Mouse (Mus musculus) gastrocnemius, postnatal 10 days (tissue): Measurements from ENCODE around the gene Ddit4. TPM values are rescaled to one million over a fixed set of nuclear protein-coding genes. Genes with fewer than 3 reads are reported as not detected.

Experiments
- DNase-seq: peaks from one replicate; pipeline ENCODE4 v3.0.0; 2021; ENCODE audit warnings: mixed read lengths
- total RNA-seq, 2 experiments: library from RNA; stranded (reverse); gene quantifications; 2 replicates each; pipeline ENCODE4 v1.2.3; 2021

The Ddit4 gene
- total RNA-seq, 2 experiments from 2014 or later: 14.2 to 39.1 TPM

DNA sequence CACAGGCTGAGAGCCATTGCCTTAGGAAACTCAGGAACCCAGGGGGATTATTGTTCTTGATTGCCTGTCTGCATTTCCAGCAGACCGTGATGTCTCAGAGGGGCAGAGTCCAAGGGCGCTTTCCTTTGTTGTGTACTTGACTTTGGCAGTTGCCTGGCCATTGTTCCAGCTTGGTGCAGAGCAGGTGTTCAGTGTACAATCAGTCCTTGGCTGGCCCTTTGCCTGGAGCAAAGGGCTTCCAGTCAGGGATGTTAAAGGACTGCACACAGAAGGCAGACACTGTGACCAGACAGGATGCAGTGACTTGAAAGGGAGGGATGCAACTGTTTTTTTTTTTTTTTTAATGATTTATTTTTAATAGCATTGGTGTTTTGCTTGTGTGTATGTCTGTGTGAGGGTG, 20.9 kb upstream of the Ddit4 start:
- no peak for DNase-seq

DNA sequence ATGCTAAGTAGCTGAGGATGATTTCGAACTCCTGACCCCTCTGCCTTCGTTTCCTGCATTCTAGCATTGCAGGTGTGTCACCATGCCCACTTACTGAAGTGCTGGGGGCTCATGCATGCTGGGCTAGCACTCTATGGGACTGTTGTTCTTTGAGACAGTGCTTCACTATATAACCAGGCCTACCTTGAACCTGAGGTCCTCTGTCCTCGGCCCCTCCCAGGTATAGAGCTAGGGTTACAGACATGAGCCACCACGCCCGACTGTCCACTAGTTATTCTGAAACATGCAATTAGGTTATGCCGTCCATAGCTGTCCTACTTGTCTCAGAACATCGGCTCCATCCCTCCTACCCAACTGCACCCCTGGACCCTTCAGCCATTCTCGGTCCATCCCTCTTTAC, 20.2 kb upstream of the Ddit4 start:
- DNase-seq: no peak

DNA sequence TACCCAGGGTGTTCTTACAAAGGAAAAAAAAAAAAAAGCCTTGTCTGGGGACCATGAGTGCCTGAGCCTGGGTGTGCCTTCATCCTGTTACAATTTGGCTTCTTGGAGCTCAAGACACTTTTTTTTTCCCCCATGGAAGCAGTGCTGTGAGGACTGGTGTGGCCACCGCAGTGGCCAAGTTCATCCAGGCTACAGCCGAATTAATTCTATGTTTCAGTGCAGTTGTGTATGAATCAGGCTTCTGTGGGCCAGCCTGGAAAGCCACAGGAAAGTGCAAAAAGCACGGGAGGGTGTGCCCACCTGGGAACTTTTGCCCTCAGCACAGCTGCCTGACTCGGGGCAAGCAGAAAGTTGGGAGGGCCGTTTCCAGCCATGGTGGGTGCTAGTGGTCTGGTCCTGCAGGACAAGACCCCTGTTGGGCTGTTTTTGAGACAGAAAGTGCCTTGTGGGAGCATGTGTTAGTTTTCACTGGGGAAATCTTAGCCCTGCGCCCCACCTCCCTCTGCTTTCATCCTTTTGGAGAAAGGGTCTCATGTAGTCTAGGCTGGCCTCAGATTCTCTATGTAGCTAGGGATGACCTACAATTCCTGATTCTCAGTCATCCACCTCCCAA, 18.9 kb upstream of the Ddit4 start:
- DNase-seq: no peak

DNA sequence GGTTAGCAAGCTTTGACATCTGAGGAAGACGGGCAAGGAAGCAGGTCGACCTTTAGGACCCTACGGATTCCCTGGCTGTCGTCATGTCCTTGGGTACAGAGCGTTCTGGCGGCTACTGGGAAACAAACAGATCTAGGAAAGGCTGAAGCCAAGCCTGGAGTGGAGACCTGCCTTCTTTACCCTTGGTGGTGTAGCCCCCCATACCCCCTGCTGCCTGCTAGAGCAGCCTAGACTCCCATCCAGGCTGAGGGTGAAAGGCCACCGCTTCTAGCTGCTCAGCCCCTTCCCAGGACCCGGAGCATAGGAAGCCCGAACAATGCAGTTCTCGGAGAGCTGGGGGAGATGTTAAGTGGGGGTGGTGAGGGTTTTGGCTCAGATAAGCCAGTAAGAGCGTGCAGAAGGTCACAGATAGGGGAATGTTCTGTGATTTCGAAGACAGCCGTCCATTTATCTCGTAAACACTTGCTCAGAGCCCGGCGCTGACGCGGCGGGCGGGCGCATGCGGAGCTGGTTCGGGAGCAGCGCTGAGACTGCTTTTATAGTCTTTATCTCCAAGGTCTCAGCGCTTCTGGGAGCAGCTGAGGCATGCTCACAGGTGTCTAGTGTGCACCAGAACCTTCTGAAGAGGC, 18.3 kb upstream of the Ddit4 start:
- peak; percentile 41 for DNase-seq

DNA sequence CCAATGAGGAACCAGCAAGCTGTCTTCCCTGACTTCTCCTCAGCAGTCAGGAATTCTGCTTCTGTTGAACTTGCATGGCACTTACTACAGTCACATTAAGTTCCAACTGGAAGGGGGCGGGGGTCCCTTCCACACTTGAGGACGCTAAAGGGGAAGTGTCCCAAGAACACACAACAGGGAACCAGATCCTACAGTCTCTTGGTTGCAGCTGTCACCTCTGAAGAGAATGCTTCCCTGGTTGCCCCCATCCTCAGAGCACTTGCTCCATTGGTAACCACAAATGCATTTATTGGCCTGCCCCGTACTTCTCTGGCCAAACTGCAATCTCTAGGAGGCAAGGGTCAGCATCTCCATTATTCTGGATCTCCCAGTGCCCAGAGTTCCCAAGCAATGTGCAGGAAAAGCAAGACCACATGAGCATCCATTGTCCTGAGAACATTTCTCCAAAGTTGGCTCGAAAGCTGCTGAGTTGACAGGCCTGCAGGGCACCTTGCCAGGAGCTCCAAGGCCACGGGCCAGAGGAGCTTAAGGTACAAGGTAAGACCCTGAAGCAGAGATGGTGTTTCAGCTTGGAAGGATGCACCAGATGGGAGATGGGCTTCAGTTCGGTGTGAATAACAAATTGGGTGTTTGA, 15.8 kb upstream of the Ddit4 start:
- no peak for DNase-seq

DNA sequence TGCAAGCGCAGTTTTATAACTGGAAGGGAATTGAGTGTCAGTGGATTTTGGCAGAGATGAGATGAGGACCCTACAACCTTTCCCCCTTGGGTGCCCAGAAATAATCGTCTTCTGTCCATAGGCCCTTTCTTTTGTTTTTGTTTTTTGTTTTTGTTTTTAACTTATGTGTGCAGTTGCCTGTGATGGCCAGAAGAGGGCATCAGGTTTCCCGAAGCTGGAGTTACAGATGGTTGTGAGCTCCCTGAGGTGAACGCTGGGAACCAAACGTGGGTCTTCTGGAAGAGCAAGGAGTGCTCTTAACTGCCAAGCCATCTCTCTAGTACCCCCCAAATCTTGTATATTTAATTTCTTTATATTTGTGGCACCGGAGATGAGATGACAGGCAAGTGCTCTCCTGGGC, 15.1 kb upstream of the Ddit4 start:
- DNase-seq: no peak

DNA sequence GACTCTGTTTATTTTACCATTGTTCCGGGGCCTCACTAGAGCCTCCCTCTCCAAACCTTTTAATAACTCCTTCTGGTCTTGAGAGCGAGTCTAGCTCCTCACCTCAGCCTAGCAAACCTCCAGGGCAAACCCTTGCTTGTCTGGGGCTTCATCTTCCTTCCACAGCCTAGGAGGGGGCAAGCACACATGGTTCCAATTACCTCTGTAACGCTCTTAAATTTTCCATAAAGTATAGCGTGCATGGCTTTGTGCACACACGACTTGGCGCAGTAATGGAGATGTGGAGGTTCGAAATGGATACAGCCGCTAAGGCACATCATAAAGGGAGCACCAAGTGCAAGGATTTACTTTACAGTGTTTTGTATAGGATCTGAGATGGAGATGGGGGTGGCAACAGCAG, 14.2 kb upstream of the Ddit4 start:
- no peak for DNase-seq

DNA sequence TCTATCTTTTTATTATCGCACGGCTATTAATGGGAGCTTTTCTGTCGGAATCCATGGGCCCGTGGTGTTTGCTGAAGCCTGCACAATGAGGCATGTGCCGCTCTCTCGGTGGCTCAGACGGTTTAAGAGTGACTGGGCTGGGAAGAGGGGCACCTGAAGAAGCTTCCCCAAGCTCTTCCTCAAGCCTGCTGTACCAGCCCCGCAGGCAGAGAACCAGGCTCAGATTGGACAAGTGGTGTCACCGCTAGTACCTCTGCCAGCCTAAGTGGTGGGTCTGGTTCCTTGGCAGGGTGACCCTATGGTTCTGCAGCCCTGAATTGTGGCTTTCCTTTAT, 13.7 kb upstream of the Ddit4 start:
- DNase-seq: no peak

DNA sequence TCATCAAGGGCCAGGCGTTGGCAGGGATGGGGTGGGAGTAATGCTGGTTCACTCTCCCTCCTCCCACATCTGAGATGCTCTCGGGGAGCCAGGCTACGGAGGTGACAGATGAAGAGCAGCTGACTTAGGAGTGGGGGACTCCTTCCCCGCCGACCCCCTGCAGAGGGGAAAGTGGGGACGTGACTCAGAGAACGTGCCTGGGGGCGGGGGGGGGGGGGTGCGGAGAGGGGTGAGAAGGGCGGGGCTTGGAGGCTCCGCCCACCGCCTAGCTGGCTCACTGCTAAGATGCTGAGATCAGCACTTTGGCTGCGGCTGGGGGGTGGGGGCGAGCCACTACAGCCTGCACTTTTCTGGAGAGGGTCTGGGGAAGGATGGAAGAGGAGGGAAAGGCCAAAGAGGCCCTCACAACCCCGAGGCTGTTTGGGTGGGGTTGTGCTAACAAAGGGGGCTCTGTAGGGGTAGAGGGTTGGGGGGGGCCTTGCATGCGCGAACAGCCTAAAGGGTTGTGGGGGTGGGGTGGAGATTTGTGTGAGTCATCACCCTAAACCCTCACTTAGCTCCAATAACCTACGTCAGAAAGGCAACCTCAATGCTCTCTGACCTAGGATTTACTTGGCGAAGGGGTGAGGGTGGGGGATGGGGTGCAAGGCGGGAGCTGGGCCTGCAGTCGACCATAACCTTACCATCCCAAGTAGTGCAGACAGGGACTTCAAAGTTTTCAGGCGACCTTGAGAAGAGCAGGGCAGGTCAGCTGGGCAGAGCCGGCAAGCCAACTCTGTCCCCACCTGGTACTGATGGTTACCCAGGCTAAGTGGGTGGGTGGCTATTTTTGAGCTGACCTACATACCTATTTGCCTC, 13.1 kb upstream of the Ddit4 start:
- DNase-seq: no peak

DNA sequence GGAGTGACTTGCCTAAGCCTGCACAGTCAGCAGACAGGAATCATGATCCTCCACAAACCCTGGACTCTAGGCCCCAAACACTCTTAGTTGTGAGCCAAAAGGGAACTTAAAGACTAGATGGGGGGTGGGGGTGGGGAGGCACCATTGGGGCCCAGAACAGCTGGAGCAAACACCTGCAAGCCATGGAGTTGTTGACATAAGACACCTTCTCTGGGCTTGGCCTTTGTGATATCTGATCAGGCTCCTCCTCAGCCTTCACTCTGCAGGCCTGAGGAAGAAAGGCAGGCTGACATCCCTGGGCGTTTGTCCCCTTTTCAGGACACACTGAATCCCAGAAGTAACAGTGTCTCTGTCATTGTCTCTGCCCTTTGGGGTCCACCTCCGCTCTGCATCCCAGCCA, 12.0 kb upstream of the Ddit4 start:
- DNase-seq: no peak

DNA sequence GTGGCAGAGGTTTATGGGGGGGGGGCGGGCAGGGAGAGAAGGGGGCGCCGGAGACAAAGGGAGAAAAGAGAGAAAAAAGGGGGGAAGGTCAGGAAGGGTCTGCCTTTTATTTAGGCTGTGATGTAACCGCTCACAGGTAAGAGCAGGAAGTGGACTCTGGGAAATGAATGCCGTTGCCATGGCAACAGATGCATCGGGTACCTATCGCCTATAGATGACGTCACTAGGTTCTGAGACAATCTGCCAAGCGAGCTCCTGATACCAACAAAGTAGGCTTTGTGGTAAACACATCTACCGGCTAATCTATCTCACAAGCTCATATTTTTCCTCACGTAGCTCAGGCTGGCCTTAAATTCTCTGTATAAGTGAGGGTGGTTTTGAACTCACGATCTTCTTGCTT, 7.9 kb upstream of the Ddit4 start:
- no peak for DNase-seq

DNA sequence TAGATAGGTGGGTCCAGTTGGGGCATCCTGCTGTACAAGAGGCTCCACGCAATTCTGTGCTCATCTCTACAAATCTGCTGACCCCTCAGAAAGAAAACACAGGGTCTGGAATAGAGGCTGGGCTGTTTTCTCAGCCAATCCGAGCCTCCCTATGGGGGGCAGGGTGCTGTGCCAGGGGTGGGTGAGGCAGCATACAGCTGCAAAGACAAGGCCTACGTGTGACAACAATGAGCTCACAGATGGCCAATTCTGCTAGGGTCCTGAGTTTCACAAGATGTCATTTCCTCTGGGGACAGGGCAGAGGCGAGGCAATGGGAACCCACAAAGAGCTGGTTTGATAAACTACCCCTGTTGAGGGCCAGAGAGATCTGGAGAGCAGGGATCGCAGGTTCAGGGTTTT, 6.8 kb upstream of the Ddit4 start:
- DNase-seq: no peak

DNA sequence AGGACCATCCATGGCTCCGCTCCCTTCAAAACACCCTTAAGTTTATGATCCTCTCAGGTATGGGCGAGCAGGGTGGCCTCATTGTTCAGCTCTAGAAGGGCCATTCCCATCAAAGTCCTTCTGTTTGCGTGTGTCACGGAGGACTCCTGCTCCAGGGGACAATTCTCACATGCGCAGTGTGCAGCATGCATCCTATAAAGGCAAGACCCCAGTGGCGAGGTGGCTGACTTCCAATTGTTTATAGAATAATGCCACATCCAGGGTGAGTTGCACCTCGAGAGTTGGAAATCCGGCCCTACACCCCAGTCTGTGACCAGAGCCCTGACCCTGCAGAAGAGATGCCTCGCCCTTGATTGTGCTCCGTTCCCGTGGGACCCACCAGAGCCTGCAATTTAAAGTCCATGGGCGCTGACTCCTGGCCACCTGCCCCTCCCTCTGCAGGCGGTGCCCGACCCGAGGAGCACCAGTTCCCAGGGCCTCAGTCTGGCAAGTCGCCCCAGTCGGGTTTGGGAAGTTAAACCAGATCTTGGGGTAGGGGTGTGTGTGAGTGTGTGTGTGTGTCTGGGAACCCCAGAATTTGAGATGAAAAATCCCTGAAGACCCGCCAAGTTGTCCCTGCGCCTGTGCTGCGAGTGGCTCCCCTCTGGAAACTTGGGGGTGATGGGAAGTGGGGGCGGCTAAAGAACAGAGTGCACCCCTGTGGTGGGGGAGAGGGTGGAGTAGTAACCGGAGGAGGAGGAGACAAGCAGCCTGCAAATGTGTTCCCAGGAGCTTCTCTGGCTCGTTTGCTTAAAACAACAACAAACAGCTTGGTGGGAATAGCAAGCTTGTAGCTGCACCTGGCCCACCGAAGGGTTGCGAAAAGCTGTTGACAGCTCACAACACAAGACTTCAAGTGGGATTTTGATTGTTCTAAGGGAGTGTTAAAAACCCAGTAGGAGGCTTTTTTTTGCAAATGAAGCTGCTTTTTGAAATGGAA, 5.8 kb upstream of the Ddit4 start:
- DNase-seq: peak; percentile 52

DNA sequence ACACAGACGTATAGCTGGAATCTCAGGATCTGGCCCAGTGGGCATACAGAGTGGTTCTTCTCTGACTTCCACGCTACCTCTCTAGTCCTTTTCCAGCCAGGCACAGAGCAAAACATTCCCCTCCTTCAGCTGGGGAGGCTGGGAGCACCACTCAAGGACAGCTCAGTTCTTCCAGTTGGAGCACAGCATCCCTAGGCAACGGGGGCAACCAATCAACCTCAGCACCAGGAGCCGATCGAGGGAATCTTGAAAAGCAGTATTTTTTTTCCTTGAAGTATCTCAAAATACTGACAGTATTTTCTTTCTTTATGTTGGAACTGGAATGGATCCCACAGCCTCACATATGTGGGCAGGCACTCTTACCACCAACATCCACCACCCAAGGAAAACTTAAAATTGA, 5.0 kb upstream of the Ddit4 start:
- DNase-seq: no peak

DNA sequence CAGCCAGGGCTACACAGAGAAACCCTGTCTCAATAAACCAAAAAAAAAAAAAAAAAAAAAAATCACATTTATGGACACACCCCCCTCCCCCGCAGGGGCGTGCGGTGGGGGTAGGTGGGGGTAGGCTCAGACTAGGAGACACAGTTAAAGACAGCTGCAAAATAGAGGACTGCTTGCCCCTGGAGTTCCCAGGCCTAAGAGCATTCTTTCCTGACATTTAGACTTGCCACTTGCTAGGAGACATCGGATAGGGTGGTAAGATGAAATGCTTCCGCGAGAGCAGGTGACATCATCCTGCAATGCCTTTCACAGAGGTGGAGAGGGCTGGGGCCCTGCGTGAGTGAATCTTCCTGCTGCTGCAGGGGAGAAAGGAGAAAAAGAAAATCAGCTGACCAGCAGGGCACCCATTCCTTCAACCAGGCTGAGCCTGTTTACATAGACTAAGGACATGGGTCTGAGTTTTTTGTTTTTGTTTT, 2.0 kb upstream of the Ddit4 start:
- no peak for DNase-seq

DNA sequence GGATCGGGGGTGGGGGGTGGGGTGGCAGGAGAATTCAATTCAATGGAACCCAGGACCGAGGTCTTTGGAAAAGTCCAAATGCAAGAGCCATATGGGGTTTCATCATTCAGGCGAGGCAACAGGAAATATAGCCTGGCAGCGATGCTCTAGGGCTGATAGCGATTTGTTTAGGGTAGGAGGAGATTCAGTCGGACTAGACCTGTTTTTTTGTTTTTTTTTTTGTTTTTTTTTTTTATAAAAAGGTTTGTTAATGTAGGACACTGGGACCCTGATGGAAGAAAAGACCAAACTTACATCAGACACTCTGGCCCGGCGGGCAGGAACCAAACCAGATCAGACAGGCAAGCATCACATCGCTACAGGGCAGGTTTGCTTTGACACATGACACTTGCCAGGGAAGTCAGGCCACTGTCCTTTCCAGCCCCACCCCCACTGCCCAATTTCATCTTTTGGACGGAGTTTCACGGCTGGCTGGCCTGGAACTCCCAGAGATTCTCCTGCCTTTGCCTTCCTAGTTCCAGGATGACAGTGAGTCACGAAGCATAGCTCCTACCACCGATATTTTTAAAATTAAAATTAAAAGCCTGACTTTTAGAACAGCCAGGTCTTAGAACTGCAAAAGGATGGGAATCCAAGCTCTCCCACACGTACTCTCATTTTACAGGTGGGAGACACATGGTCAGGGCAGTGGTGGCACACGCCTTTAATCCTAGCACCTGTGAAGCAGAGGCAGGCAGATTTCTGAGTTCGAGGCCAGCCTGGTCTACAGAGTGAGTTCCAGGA, 1.3 kb upstream of the Ddit4 start:
- no peak for DNase-seq

DNA sequence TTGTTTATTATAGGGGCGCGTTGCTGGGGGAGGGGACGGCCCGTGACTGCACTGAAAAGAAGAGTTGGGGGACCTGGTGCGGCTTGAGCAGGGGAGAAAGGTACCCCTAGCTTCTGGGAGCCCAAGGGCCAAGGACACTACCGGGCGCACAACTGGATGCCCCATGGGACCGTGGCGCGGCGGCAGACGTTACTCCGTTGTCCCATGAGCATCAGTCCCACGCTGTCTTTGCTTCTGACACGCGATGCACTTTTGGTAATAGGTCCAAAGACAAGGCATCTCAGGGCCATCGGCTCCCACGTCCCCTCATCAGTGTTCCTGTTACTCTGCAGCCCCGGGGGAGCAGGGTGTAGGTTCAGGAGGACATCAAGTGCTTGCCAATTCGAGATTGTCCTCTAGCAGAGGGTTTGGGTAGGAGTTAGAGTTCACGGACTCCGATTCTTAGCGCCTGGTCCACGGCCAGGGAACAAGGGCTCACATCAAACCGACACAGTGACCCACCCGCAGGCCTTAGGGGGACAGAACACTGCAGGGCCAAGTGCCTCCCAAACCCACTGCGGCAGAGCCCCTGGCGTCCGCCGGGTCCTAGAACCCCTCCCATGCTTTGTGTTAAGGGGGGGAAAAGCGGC, 632 bp upstream of the Ddit4 start:
- peak; percentile 51 for DNase-seq

DNA sequence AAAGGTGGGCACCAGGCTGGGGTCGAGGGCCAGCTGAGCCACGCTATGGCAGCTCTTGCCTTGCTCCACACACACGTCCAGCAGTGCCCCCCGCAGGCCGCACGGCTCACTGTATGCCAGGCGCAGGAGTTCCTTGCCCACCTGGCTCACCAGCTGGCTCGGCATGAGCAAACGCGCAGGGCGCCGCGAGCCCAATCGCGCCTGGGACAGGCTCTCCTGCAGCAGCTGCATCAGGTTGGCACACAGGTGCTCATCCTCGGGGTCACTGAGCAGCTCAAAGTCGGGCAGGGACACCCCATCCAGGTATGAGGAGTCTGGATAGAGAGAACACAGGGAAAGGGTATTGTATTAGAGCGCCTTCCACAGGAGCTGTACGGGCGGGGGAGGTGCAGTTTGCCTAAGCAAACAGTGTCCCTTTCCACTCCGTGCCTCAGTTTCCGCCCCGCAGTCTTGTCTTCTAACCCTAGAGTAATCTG, 880 bp downstream of the Ddit4 start:
- DNase-seq: peak; percentile 74

DNA sequence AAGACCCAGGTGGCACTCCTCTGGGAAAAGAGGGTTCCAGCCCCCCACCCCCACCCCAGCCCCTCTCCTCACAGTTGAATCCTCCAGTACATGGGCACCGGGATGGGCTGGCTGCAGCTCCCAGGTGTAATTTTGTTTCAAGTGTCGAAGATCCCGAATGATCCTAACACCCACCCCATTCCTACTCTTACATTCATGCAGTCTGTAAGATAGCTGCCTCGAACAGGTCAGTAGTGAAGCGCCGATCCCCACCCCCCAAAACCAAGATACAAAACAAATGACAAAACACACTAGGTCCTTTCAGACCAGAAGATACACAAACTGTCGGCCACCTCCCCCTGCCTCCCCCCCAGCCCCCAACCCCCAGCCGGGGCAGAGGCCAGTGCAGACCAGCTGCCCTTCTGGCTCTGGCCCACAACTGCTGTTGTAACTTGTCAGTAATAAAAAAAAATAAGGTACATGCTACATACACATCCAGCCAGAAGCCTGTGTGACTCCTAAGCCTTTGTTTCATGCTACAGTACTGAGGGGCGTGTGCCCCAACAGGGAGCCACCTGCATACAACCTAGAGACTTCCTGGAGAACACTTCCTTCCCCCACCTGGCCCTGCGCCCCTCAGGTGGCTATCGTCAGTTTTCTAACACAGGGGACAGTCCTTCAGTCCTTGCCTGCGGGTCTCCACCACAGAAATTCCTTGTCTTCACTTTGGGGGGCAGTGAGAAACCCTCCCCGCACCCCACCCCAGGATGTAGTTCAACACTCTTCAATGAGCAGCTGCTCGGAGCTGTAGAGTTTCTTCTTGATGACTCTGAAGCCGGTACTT, 1.6 kb downstream of the Ddit4 start:
- no peak for DNase-seq

DNA sequence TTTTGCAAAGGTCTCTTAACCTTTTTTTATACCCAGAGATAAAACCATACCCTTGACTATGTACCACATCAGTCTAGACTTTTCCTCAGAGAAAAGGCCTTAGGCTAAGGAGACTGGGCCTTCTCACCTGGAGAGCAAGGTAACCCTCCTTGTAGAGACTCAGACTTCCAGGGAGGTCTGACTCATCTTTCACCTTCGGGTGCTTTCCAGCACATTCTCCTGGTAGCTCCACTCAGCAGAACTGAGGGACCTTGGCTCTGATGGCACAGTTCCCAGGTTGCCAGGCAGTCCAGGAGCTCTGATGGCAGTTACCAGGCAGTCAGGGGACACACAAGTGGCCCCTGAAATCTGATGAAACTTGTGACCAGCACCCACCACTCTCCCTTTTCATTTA, 2.4 kb downstream of the Ddit4 start:
- DNase-seq: no peak
